Mouse (Mus musculus) ES-Bruce4 (cell line): ENCODE data around the gene Galnt12. TPM values are rescaled to one million over a fixed set of nuclear protein-coding genes. Genes with fewer than 3 reads are reported as not detected.

Source experiments
- H3K27ac ChIP-seq: 2 replicates; pipeline ENCODE4 v1.5.1; 2012; ENCODE audit warnings: low read length, inconsistent platforms; ENCODE audit not compliant: insufficient read depth
- H3K27me3 ChIP-seq: 2 replicates; pipeline ENCODE4 v1.6.1; 2012; ENCODE audit warnings: mild to moderate bottlenecking, low read length, inconsistent platforms; ENCODE audit not compliant: control insufficient read depth, poor library complexity, insufficient read depth, severe bottlenecking
- H3K36me3 ChIP-seq: 2 replicates; pipeline ENCODE4 v1.6.1; 2012; ENCODE audit warnings: inconsistent platforms, mild to moderate bottlenecking, low read length, moderate library complexity; ENCODE audit not compliant: control insufficient read depth, poor library complexity, insufficient read depth, severe bottlenecking
- H3K4me1 ChIP-seq: one replicate; pipeline ENCODE4 v1.8.1; 2011; ENCODE audit warnings: low read length; ENCODE audit not compliant: control insufficient read depth, insufficient read depth
- H3K4me3 ChIP-seq: 2 replicates; pipeline ENCODE4 v1.5.1; 2011; ENCODE audit warnings: low read depth, mild to moderate bottlenecking, low read length
- H3K9ac ChIP-seq: 2 replicates; pipeline ENCODE4 v1.6.1; 2012; ENCODE audit warnings: low read depth, mild to moderate bottlenecking, inconsistent platforms; ENCODE audit not compliant: poor library complexity, severe bottlenecking
- H3K9me3 ChIP-seq: replicated peaks from 2 replicates; pipeline ENCODE4 v1.6.1; 2012; ENCODE audit warnings: mild to moderate bottlenecking, low read length, inconsistent platforms; ENCODE audit not compliant: control insufficient read depth, poor library complexity, insufficient read depth, severe bottlenecking
- CTCF ChIP-seq: IDR thresholded peaks from one replicate; pipeline ENCODE4 v1.8.1; 2011; ENCODE audit warnings: low read depth, low read length
- EP300 ChIP-seq: IDR thresholded peaks from 2 replicates; pipeline ENCODE4 v1.6.1; 2011; ENCODE audit warnings: low read depth, low read length; ENCODE audit not compliant: insufficient read depth
- POLR2A ChIP-seq: IDR thresholded peaks from one replicate; pipeline ENCODE4 v1.8.1; 2011; ENCODE audit warnings: low read length; ENCODE audit not compliant: insufficient read depth
- polyA plus RNA-seq: library from polyadenylated mRNA; stranded (reverse); fragments of >200 nt; gene quantifications from 2 replicates; pipeline ENCODE4 v1.2.4, GENCODE M21; 2011; ENCODE audit warnings: low read depth; ENCODE audit not compliant: missing spikeins, insufficient read depth, insufficient read length

Galnt12 gene
- polyA plus RNA-seq, 1 experiment = 4.9 TPM

DNA sequence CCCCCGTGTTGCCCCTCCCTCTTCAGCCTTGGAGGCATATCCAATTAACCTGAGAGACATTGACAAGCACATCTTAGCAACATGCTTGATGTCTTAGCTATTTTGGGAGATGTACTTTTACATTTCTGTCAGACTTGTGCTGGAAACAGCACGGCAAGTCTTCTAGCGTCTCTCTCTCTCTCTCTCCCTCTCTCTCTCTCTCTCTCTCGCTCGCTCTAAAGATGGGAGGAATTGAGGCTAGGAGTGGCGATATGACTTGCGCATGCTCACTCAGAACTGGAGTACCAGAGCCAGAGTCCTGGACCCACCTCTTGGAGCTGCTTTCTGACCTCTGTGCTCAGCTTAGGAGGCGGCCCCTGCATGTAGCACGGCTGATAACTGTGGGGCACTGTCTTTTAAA, 20.9 kb downstream of the Galnt12 start:
- Histone ChIP-seq H3K9ac (no peak overlapping the region), H3K9me3 (no peaks in the 10 kb centered on the region), H3K4me3 (no peak overlapping the region), H3K27me3 (no peaks in the 10 kb centered on the region), H3K27ac (no peak overlapping the region), H3K4me1 (no peaks in the 10 kb centered on the region), H3K36me3 (no peaks in the 10 kb centered on the region)
- TF ChIP-seq CTCF = no peak
- no peak for TF ChIP-seq POLR2A
- TF ChIP-seq EP300 = no peak

DNA sequence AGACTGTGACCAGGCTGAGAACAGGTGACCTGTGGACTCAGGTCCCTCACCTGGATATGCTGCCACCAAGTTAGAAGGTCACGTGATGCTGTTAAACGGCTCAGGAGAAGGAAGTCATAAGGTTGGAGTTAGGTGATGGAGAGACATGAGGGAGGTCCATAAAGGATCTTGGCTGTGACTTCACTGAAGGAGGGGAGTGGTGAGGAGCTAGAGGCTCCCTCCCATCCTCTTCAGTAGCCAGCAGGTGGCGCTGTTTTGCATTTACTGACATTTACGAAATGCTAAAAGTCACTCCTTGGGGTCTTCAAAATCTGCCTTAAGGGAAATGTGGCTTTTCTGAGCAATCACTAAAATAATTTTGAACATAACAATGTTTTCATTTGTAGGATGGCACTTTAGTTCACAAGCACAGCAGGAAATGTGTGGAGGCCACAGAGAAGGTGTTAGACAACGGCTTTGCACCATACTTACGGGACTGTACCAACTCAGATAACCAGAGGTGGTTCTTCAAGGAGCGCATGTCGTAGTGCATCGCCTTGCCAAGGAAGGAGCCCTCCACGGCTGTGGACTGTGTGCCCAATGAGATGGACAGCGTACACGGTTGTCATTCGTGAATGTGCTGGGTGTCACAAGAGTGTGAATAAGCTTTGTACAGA, 30.5 kb downstream of the Galnt12 start:
- no peak overlapping the region for H3K9ac ChIP-seq
- H3K27me3 ChIP-seq = no peaks in the 10 kb centered on the region
- H3K4me3 ChIP-seq = no peak overlapping the region
- peaks cover 4% of the 10 kb centered on the region for H3K9me3 ChIP-seq
- H3K36me3 ChIP-seq = no peaks in the 10 kb centered on the region
- H3K27ac ChIP-seq = no peak overlapping the region
- H3K4me1 ChIP-seq = no peaks in the 10 kb centered on the region
- TF ChIP-seq POLR2A = no peak
- no peak for TF ChIP-seq EP300
- TF ChIP-seq CTCF = peak; percentile 71

DNA sequence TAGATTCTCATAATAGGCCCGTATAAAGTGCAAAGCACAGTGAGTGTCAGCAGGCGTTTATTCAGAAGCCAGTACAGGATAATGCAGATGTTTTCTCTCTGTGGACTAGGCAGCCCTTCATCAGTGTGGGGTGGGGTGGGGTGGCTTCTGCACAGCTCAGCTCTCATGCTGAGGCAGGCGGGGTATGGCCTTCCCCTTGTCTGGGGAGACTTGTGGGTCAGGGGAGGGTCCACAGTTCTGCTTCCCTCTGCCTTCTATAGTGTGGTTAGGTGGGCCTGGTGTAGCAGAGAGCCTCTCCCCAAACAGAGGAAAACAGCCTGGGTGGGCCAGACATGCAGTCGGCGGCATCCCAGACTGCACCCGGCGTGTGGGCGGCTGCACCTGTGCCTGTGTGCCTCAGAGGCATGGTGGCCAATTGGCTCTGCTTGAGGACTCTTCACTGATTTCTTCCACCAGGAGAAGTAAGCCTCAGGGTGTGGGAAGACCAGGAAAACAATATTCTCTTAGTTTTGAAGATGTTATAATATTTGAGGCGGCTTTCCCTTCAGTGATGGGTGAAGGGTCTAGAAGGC, 32.5 kb downstream of the Galnt12 start:
- Histone ChIP-seq H3K4me1 (no peaks in the 10 kb centered on the region), H3K9ac (no peak overlapping the region), H3K27ac (no peak overlapping the region), H3K9me3 (peaks cover 4% of the 10 kb centered on the region), H3K36me3 (no peaks in the 10 kb centered on the region), H3K27me3 (no peaks in the 10 kb centered on the region), H3K4me3 (no peak overlapping the region)
- TF ChIP-seq POLR2A = no peak

DNA sequence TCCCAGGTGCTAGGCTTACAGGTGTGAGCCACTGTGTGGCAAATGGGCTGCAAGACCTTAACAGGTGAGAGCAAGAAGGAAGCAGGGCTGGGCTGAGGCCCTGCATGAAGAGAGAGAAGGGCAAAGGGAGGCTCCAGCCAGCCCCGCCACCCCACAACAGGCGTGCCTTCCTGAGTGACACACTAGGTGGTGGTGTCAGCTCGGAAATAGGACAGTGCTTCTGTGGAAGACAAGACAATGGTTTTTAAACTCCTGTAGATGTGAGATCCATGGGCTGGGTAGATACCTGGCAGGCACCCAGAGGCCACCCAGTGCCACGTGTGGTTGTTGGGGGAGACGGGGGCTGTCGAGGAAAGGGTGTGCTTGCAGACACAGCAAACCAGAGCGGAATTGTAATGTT, 36.8 kb downstream of the Galnt12 start:
- TF ChIP-seq CTCF = peak; percentile 16
- no peak for TF ChIP-seq EP300
- Histone ChIP-seq H3K27me3 (no peaks in the 10 kb centered on the region), H3K9ac (no peak overlapping the region), H3K27ac (no peak overlapping the region), H3K36me3 (no peaks in the 10 kb centered on the region), H3K9me3 (peaks cover 4% of the 10 kb centered on the region), H3K4me1 (peaks cover 2% of the 10 kb centered on the region), H3K4me3 (no peak overlapping the region)

DNA sequence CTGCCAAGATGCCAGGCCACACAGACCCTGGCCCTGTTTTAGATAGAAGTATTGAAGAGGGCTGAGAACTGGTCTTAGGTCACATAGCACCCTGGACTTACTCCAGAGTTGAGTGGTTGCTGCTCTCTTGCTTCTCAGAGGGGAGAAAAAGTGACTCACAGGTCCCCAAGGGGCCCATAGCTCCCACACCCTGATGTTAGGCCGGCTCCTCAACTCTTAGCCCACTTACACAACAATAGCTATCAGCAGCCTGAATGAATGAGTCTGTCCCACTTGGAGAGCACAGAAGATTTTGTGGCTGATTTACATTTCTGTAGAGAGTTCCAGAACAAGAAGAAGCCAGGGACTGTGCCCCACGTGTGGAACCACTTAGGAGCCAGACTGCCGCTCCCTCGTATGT, 37.9 kb downstream of the Galnt12 start:
- H3K27ac ChIP-seq = no peak overlapping the region
- H3K27me3 ChIP-seq = no peaks in the 10 kb centered on the region
- no peak overlapping the region for H3K9ac ChIP-seq
- TF ChIP-seq CTCF (no peak), POLR2A (no peak), EP300 (no peak)
- H3K36me3 ChIP-seq = no peaks in the 10 kb centered on the region
- H3K9me3 ChIP-seq = peaks cover 4% of the 10 kb centered on the region
- no peak overlapping the region for H3K4me3 ChIP-seq
- peaks cover 2% of the 10 kb centered on the region for H3K4me1 ChIP-seq

DNA sequence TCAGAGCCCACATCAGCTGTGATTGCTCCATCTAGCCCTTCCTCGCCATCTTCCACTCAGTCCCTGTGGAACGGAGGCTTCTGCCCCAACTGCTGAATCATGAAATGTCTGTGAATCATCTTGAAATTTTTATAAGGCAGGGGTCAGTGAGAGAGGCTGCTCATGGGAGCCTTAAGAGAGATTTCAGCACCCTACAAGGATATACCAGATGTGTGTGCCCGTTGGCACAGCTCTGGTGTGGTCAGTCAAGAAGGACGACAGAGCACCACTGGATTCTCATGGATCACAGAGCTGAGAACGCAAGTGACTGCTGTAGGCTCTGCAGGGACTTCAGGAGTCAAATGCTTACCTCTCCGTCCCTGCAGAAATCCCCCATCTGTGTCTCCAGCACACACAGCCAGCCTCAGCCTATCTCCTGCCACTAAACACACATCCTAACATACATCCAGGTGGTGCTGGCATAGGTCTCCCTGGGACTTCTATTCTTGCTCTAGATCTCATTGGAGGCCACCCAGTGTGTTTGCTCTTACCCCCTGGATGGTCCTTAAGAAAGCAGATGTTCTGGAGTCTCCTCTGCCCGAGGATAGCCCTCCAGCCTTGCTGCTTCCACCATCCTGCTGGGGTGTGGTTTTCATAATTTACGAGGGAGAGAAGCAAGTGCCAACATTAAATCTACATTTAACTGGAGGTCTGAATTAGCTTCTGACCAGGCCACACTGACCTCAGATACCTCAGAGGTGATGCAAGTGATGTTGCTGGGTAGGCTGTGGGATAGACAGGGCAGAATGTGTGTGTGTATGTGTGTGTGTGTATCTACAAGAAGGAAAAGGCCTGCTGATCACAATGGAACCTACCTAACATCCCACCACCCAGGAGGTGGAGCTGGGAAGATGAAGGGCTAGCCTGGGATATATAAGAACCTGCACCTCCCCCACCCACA, 38.7 kb downstream of the Galnt12 start:
- no peak for TF ChIP-seq EP300
- no peak for TF ChIP-seq POLR2A
- no peak for TF ChIP-seq CTCF
- H3K27me3 ChIP-seq = no peaks in the 10 kb centered on the region
- H3K9ac ChIP-seq = no peak overlapping the region
- no peaks in the 10 kb centered on the region for H3K36me3 ChIP-seq
- no peak overlapping the region for H3K4me3 ChIP-seq
- peaks cover 4% of the 10 kb centered on the region for H3K9me3 ChIP-seq
- peaks cover 2% of the 10 kb centered on the region for H3K4me1 ChIP-seq
- no peak overlapping the region for H3K27ac ChIP-seq
